Mouse (Mus musculus) kidney, embryonic 15.5 days (tissue): ENCODE results near the gene Rere. TPM values are rescaled to one million over a fixed set of nuclear protein-coding genes. Genes with fewer than 3 reads are reported as not detected.
A peak's percentile ranks its signal among the peaks of the same experiment; 100 is the strongest.

Experiments used
- ATAC-seq: fragments of 200-750 bp; cut with Nextera tagmentation; replicated peaks from 2 replicates; pipeline ENCODE4 v1.8.0; 2017; ENCODE audit warnings: moderate TSS enrichment; ENCODE audit not compliant: low FRiP score
- H3K27ac ChIP-seq: fragments of 300-500 bp; sonication (generic); 2 replicates; pipeline ENCODE4 v1.5.1; 2015; ENCODE audit warnings: mild to moderate bottlenecking, inconsistent platforms
- H3K27me3 ChIP-seq: fragments of 300-500 bp; sonication (generic); 2 replicates; pipeline ENCODE4 v1.6.1; 2015; ENCODE audit warnings: inconsistent platforms
- H3K36me3 ChIP-seq: fragments of 300-500 bp; sonication (generic); 2 replicates; pipeline ENCODE4 v1.6.1; 2015; ENCODE audit warnings: inconsistent platforms
- H3K4me1 ChIP-seq: fragments of 300-500 bp; sonication (generic); 2 replicates; pipeline ENCODE4 v1.6.1; 2015; ENCODE audit warnings: inconsistent platforms
- H3K4me2 ChIP-seq: fragments of 300-500 bp; sonication (generic); 2 replicates; pipeline ENCODE4 v1.6.1; 2015; ENCODE audit warnings: moderate library complexity, mild to moderate bottlenecking, inconsistent platforms
- H3K4me3 ChIP-seq: fragments of 300-500 bp; sonication (generic); replicated peaks from 2 replicates; pipeline ENCODE4 v1.5.1; 2015; ENCODE audit warnings: mild to moderate bottlenecking, inconsistent platforms
- H3K9ac ChIP-seq: fragments of 300-500 bp; sonication (generic); 2 replicates; pipeline ENCODE4 v1.6.1; 2015; ENCODE audit warnings: mild to moderate bottlenecking, inconsistent platforms
- H3K9me3 ChIP-seq: fragments of 300-500 bp; sonication (generic); replicated peaks from 2 replicates; pipeline ENCODE4 v1.6.1; 2016; ENCODE audit warnings: inconsistent platforms
- WGBS: fragments of 180-500 bp; shearing (Covaris S2); methylation state at CpG from one replicate; pipeline ENCODE4 v1.1.7; 2015; ENCODE audit warnings: mixed read lengths; 5-methylcytosine and 5-hydroxymethylcytosine counted together
- polyA plus RNA-seq: library from polyadenylated mRNA; unstranded; fragments of >200 nt; fragmentation: Nextera tagmentation; extraction: Ambion mirVana; gene quantifications from 2 replicates; pipeline ENCODE4 v1.2.1, GENCODE M21; 2015

Gene Rere
- polyA plus RNA-seq, 1 experiment from 2014 or later: 35.1 TPM

DNA sequence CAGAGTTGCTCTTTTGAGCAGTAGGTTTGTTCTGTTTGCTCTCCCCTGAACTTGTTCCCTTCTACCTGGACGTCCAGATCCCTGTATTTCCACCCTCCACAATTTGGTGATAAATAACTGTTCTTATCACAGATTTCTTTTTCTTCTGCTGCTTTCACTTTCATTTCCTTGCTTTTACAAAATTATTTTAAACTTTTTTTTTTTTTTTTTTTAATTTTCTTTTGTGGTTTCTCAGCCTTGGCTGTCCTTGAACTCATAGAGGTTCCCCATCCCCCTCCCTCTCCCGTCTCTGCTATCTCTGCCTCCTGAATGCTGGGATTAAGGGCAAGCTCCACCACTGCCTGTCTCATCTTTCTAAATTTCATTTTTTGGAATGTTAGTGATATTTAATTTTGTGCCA is 234.8 kb downstream of the Rere start:
- no peak for ATAC-seq
- no peaks in the 10 kb centered on the region for H3K9me3 ChIP-seq
- 56% methylated on average over 2 of the region's 2 CpGs for WGBS

DNA sequence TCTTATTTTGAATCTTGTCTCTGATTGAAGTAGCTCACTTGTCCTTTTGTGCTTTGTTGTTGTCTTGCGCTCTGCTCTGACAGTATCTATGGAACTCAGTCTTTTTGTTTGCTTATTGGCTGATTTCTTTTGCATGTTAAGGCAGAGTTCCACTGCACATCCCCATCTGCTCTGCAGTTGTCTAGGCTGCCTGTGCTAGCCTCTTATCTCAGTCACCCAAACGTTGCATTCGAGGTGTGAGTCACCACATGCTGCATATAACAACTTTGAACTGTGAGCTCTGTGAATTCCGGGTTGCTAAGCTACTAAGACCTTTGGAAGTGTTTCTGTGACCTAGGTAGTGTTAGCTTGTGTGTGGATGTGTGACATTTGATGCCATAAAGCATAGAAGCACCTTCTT is 235.9 kb downstream of the Rere start:
- 38% methylated on average over 4 of the region's 4 CpGs for WGBS
- Histone ChIP-seq H3K9me3 (no peaks in the 10 kb centered on the region), H3K36me3 (peaks cover 29% of the 10 kb centered on the region), H3K27me3 (no peaks in the 10 kb centered on the region), H3K27ac (0 out of 2 replicates have a peak overlapping the region, but pooled peaks have one; percentile 14), H3K4me2 (no peak overlapping the region), H3K4me3 (no peak overlapping the region), H3K9ac (no peak overlapping the region), H3K4me1 (no peaks in the 10 kb centered on the region)
- ATAC-seq: peak; percentile 73; the same call in 1 of the 2 replicates

More for the DNA sequence above, 234.8 kb downstream of the Rere start:
- Histone ChIP-seq H3K36me3 (peaks cover 32% of the 10 kb centered on the region), H3K4me1 (no peaks in the 10 kb centered on the region), H3K27ac (no peak overlapping the region), H3K9ac (no peak overlapping the region), H3K4me3 (no peak overlapping the region), H3K4me2 (no peak overlapping the region), H3K27me3 (no peaks in the 10 kb centered on the region)

DNA sequence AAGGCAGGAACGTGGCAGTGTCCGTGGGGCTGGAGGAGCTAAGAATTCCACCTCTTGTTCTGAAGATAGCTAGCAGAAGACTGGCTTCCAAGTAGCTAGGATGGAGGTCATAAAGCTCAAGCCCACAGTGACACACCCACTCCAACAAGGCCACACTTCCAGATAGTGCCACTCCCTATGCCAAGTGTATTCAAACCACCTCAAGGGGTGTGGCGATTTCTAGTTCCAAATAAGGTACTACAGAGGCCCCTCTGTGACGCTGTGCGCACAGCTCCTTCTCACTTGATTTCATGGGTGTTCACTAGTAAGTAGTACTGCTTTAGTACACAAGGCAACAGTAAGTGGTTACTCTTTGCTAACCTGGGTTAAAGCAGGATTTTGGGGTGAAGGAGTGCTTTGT is 237.4 kb downstream of the Rere start:
- ATAC-seq: peak; percentile 75; the same call in 1 of the 2 replicates
- H3K4me3 ChIP-seq: no peak overlapping the region
- no peak overlapping the region for H3K4me2 ChIP-seq
- peaks cover 3% of the 10 kb centered on the region; the same call in 1 of the 2 replicates for H3K4me1 ChIP-seq
- H3K27ac ChIP-seq: no peak overlapping the region
- 87% methylated on average over 5 of the region's 5 CpGs for WGBS
- H3K36me3 ChIP-seq: peaks cover 28% of the 10 kb centered on the region
- no peak overlapping the region for H3K9ac ChIP-seq
- no peaks in the 10 kb centered on the region for H3K27me3 ChIP-seq
- no peaks in the 10 kb centered on the region for H3K9me3 ChIP-seq

DNA sequence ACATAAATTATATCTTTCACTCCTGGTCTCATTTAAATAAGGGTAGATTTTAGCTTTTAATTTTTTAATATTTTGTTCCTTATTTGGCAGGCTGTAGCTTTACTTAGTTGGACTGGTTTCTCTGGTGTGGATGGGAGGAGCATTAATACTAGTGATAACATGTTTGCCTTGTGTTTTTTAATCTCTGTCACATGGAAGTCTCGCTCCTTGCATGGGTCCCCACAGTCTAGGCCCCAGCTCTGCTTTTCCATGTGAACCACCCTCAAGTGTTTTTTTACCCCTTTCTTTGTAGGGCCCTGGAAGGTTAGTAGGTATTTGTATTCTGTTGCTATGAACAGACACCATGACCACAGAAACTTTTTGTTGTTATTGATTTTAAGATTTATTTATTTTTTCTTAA is 238.6 kb downstream of the Rere start:
- WGBS: 97% methylated on average over 1 of the region's 1 CpGs
- no peaks in the 10 kb centered on the region for H3K9me3 ChIP-seq
- no peak for ATAC-seq

DNA sequence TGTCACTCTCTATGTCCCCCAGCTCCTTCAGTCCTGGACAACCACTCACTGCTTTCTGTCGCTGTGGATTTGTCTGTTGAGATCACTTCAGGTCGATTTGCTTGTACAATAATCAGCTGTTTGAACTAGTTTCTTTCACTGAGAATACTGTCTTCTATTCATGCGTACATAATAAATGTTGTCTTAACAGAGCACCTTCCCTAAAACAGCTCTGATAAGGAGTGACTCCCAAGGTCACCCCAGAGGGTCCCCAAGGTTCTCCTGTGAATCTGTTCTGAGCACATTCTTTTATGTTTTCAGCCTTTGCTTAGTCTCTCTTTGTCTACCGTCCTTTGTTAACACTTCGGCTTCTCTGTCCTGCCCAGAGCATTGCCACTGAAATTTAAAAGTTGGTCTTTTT is 241.0 kb downstream of the Rere start:
- peaks cover 38% of the 10 kb centered on the region for H3K36me3 ChIP-seq
- no peaks in the 10 kb centered on the region for H3K9me3 ChIP-seq
- ATAC-seq: no peak
- 83% methylated on average over 5 of the region's 5 CpGs for WGBS
- peaks cover 13% of the 10 kb centered on the region for H3K4me1 ChIP-seq
- no peak overlapping the region for H3K27ac ChIP-seq
- no peak overlapping the region for H3K9ac ChIP-seq
- no peak overlapping the region for H3K4me3 ChIP-seq
- no peak overlapping the region for H3K4me2 ChIP-seq
- no peaks in the 10 kb centered on the region for H3K27me3 ChIP-seq

More for the DNA sequence above, 238.6 kb downstream of the Rere start:
- Histone ChIP-seq H3K27me3 (no peaks in the 10 kb centered on the region), H3K4me3 (no peak overlapping the region), H3K27ac (no peak overlapping the region), H3K36me3 (peaks cover 38% of the 10 kb centered on the region), H3K9ac (no peak overlapping the region), H3K4me2 (no peak overlapping the region), H3K4me1 (peaks cover 3% of the 10 kb centered on the region; the same call in 1 of the 2 replicates)

DNA sequence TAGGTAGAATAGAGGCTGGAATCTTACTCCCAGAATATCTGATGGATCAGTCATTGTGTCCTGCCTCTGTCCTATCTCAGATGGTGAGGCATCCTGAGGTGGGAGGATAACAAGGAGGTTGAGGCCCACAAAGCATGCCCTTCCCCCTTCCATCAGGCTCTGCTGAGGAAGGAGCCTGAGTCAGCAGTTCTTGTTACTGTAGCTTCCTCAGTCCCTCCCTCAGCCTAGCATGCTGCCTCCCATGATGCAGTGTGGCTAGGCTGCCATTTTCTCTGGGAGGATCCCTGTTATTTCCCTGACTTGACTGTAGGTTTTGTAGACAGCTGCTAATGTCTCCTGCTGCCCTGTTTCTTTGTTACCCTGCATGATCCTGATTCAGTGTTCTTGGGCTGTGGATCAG is 241.9 kb downstream of the Rere start:
- Histone ChIP-seq H3K9ac (no peak overlapping the region), H3K4me3 (no peak overlapping the region), H3K9me3 (no peaks in the 10 kb centered on the region), H3K4me1 (peaks cover 13% of the 10 kb centered on the region), H3K36me3 (peaks cover 38% of the 10 kb centered on the region), H3K27ac (no peak overlapping the region), H3K27me3 (no peaks in the 10 kb centered on the region), H3K4me2 (no peak overlapping the region)
- ATAC-seq: no peak

DNA sequence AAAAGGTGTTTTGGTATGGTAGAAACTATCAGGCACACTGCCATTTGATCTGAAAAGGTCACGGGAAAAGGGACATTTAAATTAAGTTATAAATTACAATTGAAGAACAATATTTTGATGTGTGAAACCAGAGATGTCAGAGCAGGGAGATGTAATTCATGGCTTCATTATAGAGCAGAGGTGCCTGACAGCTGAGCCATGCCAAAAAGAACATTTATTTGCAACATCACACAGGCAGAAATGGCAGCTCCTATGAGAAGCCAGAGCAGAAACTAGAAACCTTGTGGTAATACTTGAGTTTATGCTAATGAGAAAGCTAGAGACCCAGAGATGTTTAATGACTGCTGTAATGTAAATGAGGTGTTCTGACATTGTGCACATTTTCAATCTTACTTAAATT is 244.8 kb downstream of the Rere start:
- peaks cover 33% of the 10 kb centered on the region for H3K36me3 ChIP-seq
- WGBS: 33% methylated on average over 1 of the region's 1 CpGs
- no peak overlapping the region for H3K4me2 ChIP-seq
- no peak for ATAC-seq
- H3K4me3 ChIP-seq: no peak overlapping the region
- H3K4me1 ChIP-seq: peaks cover 19% of the 10 kb centered on the region
- H3K9ac ChIP-seq: no peak overlapping the region
- peak overlapping the region; percentile 66 for H3K27ac ChIP-seq
- H3K27me3 ChIP-seq: no peaks in the 10 kb centered on the region
- H3K9me3 ChIP-seq: no peaks in the 10 kb centered on the region

DNA sequence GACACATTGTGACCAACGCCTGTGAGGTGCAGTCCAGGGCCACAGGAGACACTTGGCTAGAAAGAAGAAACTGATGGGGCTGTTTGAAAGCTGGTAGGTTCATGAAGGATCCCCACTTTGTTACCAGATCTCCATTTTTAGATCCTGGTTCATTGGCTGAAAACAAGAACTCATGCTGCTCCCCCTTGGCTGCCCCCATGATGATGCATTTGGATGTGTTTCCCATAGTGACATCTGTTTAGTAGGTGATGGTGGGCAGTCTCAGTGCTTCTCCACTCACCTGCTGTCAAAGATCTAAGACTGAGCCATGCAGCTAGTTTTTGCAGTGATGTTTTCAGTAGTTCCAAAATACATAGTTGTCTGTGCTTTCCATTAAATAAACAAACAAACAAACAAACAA is 247.0 kb downstream of the Rere start:
- H3K4me3 ChIP-seq: no peak overlapping the region
- 88% methylated on average over 1 of the region's 1 CpGs for WGBS
- H3K4me1 ChIP-seq: peaks cover 22% of the 10 kb centered on the region
- no peak for ATAC-seq
- H3K27ac ChIP-seq: no peak overlapping the region
- H3K9ac ChIP-seq: no peak overlapping the region
- H3K27me3 ChIP-seq: no peaks in the 10 kb centered on the region
- H3K4me2 ChIP-seq: no peak overlapping the region
- no peaks in the 10 kb centered on the region for H3K9me3 ChIP-seq
- peaks cover 20% of the 10 kb centered on the region for H3K36me3 ChIP-seq

DNA sequence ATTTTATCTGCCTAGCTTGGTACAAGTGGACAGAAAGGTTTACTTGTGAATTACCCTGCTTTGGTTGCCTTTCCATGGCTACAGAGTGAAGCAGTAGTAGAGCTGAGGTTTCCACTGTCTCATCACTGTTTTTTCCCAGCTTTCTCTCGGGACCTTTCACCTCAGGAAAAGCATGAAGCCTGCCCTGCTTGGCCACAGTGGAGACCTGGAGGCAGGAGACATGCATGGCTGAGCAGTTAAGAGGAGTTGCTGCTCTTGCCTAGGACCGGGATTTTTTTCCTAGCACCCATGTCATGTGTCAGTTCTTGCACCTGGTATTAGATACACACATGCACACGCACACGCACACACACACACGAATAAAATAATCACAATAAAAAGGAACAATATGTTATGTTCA is 247.4 kb downstream of the Rere start:
- ATAC-seq: peak; percentile 43; the same call in 1 of the 2 replicates

DNA sequence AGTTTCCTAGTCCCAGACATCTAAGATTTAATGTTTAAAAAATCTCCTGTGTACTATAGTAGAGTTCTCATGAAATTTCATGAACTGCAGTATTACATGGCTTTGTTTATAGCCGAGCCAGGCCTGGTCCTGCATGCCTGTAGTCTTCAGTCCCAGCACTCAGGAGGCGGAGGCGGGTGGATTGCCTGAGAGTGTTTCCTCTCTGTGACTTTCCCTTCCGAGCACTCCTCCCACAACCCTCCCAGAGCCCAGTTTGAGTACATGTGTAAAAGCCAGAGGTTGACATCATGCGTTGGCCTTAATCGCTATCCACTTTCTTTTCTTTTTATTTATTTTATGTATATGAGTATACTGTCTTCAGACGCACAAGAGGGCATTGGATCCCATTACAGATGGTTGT is 250.4 kb downstream of the Rere start:
- Histone ChIP-seq H3K27ac (no peak overlapping the region), H3K36me3 (peaks cover 32% of the 10 kb centered on the region), H3K4me1 (0 out of 2 replicates have a peak, but pooled peaks cover 13% of the 10 kb centered on the region), H3K27me3 (no peaks in the 10 kb centered on the region), H3K9me3 (no peaks in the 10 kb centered on the region), H3K9ac (no peak overlapping the region), H3K4me2 (no peak overlapping the region), H3K4me3 (no peak overlapping the region)
- 61% methylated on average over 7 of the region's 7 CpGs for WGBS
- ATAC-seq: no peak

More for the DNA sequence above, 247.4 kb downstream of the Rere start:
- no peaks in the 10 kb centered on the region for H3K27me3 ChIP-seq
- H3K4me2 ChIP-seq: no peak overlapping the region
- no peak overlapping the region for H3K4me3 ChIP-seq
- no peaks in the 10 kb centered on the region for H3K9me3 ChIP-seq
- peaks cover 19% of the 10 kb centered on the region; the same call in 1 of the 2 replicates for H3K4me1 ChIP-seq
- no peak overlapping the region for H3K9ac ChIP-seq
- H3K27ac ChIP-seq: no peak overlapping the region
- peaks cover 16% of the 10 kb centered on the region for H3K36me3 ChIP-seq
- 56% methylated on average over 5 of the region's 5 CpGs for WGBS

DNA sequence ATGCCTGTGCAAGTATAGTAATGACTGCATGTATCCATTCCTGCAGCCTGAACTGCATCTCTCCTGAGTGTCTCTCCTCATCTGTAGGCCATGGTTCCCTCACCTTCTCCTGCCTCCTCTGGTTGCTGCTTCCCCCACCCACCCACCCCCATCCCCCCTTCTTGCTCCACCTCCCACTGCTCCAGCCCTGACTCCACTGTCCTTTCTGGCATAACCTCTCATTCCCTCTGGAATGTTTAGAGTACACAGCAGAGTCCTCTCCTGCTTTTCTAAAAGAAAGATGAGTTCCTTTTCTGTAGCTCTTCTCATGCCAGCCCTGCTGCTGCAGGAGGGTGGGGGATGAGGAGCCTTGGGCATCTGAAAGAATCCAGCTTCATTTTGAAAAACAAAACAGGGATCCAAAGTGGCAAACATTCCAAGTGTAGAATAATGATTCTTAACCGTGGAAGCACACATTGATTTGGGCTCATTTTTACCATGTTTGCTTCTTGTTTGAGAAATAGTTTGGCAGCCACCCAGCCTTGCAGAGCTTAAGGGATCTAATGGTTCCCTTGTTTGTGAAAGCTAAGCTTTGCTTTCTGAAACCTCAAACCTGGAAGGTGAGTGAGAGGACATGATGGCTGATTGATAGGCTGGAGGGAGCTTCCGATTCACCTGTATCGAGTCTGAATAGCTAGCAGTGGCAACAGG is 255.5 kb downstream of the Rere start:
- Histone ChIP-seq H3K27me3 (no peaks in the 10 kb centered on the region), H3K9ac (no peak overlapping the region), H3K4me3 (no peak overlapping the region), H3K27ac (no peak overlapping the region), H3K36me3 (peaks cover 42% of the 10 kb centered on the region), H3K9me3 (no peaks in the 10 kb centered on the region), H3K4me1 (peaks cover 3% of the 10 kb centered on the region), H3K4me2 (no peak overlapping the region)
- 85% methylated on average over 3 of the region's 3 CpGs for WGBS
- no peak for ATAC-seq

DNA sequence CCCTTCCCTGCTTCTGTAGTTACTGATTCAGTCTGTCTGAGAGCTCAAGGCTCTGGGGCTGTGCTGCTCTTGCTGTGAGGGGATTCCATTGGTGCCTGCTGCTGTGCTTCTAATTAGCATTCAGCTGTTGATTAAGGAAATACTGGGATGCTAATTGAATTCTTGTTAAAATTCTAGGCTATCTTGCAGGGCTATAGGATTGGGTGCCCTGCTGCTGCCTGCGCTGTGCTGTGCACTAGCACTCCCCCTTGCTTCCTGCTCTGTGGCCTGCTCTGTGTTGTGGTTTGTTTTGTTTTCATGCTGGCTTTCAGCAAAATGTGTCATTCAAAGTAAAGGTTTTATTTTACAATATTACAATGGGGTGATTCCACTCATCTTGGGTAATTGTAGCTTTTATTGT is 258.4 kb downstream of the Rere start:
- 0 out of 2 replicates have a peak overlapping the region, but pooled peaks have one; percentile 41 for H3K27ac ChIP-seq
- 82% methylated on average over 1 of the region's 1 CpGs for WGBS

More for the DNA sequence above, 258.4 kb downstream of the Rere start:
- H3K4me2 ChIP-seq: no peak overlapping the region
- H3K4me1 ChIP-seq: peaks cover 6% of the 10 kb centered on the region
- H3K36me3 ChIP-seq: peaks cover 32% of the 10 kb centered on the region
- no peak for ATAC-seq
- H3K27me3 ChIP-seq: no peaks in the 10 kb centered on the region
- no peak overlapping the region for H3K4me3 ChIP-seq
- H3K9me3 ChIP-seq: no peaks in the 10 kb centered on the region
- H3K9ac ChIP-seq: no peak overlapping the region
